Mouse (Mus musculus): ENCODE data around the gene Adgrl2. TPM values are rescaled to one million over a fixed set of nuclear protein-coding genes. Genes with fewer than 3 reads are reported as not detected.

The Adgrl2 gene
- polyA plus RNA-seq, 1 experiment: 6.6 TPM

DNA sequence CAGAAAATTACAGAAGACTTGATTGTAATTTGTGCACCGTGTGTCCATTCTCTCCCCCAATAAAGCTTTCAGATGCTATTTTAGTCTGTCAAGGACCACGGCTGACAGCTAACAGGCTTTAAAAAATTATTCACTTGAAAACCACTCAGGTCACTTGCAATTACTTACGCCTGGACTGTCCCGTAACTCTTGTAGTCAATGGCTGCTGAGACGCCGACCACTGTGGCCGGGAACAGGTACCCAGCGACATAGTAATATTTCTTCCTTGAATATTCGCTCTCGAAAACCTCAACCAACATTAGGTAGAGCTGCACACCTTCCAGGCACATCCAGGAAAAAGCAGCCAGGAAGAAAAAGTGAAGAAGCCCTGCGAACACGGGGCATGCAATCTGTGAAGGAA is 155.2 kb downstream of the Adgrl2 start:
- Histone ChIP-seq H3K4me3 (ENCODE audit: extremely low read depth, insufficient read depth, insufficient read length) (no peak overlapping the region), H3K27ac (ENCODE audit: insufficient read depth, low read length) (no peak overlapping the region), H3K36me3 (ENCODE audit: control insufficient read depth, insufficient read depth, low read length) (no peaks in the 10 kb centered on the region), H3K4me1 (ENCODE audit: control insufficient read depth, insufficient read depth, insufficient read length) (no peaks in the 10 kb centered on the region), H3K27me3 (ENCODE audit: control insufficient read depth, insufficient read depth, low read length) (no peaks in the 10 kb centered on the region)
- TF ChIP-seq CTCF (IDR thresholded peaks at IDR 0.05; ENCODE audit: extremely low read depth, insufficient read depth, insufficient read length, insufficient replicate concordance) (no peak), POLR2A (IDR thresholded peaks at IDR 0.05; ENCODE audit: low read depth, low read length) (no peak)
- no peak for DNase-seq (ENCODE audit: low read depth in 1 of 2, low spot score in 2 of 2)
- WGBS: 94% methylated on average over 12 of the region's 12 CpGs

GRCm38 (mm10) chr3:148833070-148833769 is 157.1 kb downstream of the Adgrl2 start:
- H3K4me3 ChIP-seq (ENCODE audit: extremely low read depth, insufficient read depth, insufficient read length): no peak overlapping the region
- H3K36me3 ChIP-seq (ENCODE audit: control insufficient read depth, insufficient read depth, low read length): no peaks in the 10 kb centered on the region
- H3K27ac ChIP-seq (ENCODE audit: insufficient read depth, low read length): no peak overlapping the region
- TF ChIP-seq CTCF (IDR thresholded peaks at IDR 0.05; ENCODE audit: extremely low read depth, insufficient read depth, insufficient read length, insufficient replicate concordance) (no peak), POLR2A (IDR thresholded peaks at IDR 0.05; ENCODE audit: low read depth, low read length) (no peak)
- DNase-seq (ENCODE audit: low read depth in 1 of 2, low spot score in 2 of 2): no peak
- WGBS: 93% methylated on average over 20 of the region's 20 CpGs
- H3K4me1 ChIP-seq (ENCODE audit: control insufficient read depth, insufficient read depth, insufficient read length): no peaks in the 10 kb centered on the region
- no peaks in the 10 kb centered on the region for H3K27me3 ChIP-seq (ENCODE audit: control insufficient read depth, insufficient read depth, low read length)

DNA sequence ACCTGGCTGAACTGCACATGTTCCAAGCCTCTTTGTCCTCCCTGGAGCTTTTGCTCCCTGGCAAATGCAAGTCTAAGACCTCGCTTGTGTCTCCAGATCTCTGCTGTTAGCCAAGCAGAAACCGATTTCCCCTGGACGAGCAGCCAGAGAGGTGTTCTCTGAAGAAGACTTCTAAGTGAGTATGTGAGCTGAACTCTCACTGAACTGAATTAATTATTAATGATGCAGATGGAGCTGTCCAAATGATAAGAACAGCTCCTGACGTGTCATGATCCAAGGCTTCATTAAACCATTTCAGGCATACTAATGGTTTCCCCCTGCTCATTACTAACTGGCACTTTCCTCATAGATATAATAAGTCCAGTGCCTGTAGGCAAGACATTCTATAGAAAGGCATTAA is 158.4 kb downstream of the Adgrl2 start:
- Histone ChIP-seq H3K36me3 (ENCODE audit: control insufficient read depth, insufficient read depth, low read length) (no peaks in the 10 kb centered on the region), H3K27ac (ENCODE audit: insufficient read depth, low read length) (no peak overlapping the region), H3K4me3 (ENCODE audit: extremely low read depth, insufficient read depth, insufficient read length) (no peak overlapping the region), H3K4me1 (ENCODE audit: control insufficient read depth, insufficient read depth, insufficient read length) (no peaks in the 10 kb centered on the region), H3K27me3 (ENCODE audit: control insufficient read depth, insufficient read depth, low read length) (no peaks in the 10 kb centered on the region)
- 92% methylated on average over 4 of the region's 4 CpGs for WGBS
- DNase-seq (ENCODE audit: low read depth in 1 of 2, low spot score in 2 of 2): no peak
- TF ChIP-seq CTCF (IDR thresholded peaks at IDR 0.05; ENCODE audit: extremely low read depth, insufficient read depth, insufficient read length, insufficient replicate concordance) (no peak), POLR2A (IDR thresholded peaks at IDR 0.05; ENCODE audit: low read depth, low read length) (no peak)

DNA sequence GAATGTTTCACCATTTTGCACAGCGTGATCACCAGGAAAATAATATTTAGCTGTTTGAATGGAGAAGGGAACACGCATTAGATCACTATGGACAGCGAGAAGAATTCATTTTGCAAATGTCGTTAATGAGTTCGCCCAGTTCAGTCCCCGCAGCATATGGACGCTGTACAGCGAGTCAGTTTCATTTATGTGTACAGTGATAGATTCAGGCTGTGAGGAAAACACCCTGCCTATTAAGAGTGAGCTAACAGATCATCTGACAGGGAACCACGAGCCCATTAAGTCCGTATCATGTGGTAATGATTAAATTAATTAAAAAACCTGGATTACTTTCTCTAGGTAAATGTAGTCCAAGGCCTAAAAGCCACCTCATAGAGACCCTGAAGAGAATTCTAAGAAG is 161.8 kb downstream of the Adgrl2 start:
- no peaks in the 10 kb centered on the region for H3K4me1 ChIP-seq (ENCODE audit: control insufficient read depth, insufficient read depth, insufficient read length)
- 96% methylated on average over 10 of the region's 10 CpGs for WGBS
- TF ChIP-seq POLR2A (IDR thresholded peaks at IDR 0.05; ENCODE audit: low read depth, low read length): no peak
- no peak for TF ChIP-seq CTCF (IDR thresholded peaks at IDR 0.05; ENCODE audit: extremely low read depth, insufficient read depth, insufficient read length, insufficient replicate concordance)
- no peak for DNase-seq (ENCODE audit: low read depth in 1 of 2, low spot score in 2 of 2)
- no peaks in the 10 kb centered on the region for H3K36me3 ChIP-seq (ENCODE audit: control insufficient read depth, insufficient read depth, low read length)
- H3K27ac ChIP-seq (ENCODE audit: insufficient read depth, low read length): no peak overlapping the region
- no peaks in the 10 kb centered on the region for H3K27me3 ChIP-seq (ENCODE audit: control insufficient read depth, insufficient read depth, low read length)
- no peak overlapping the region for H3K4me3 ChIP-seq (ENCODE audit: extremely low read depth, insufficient read depth, insufficient read length)

DNA sequence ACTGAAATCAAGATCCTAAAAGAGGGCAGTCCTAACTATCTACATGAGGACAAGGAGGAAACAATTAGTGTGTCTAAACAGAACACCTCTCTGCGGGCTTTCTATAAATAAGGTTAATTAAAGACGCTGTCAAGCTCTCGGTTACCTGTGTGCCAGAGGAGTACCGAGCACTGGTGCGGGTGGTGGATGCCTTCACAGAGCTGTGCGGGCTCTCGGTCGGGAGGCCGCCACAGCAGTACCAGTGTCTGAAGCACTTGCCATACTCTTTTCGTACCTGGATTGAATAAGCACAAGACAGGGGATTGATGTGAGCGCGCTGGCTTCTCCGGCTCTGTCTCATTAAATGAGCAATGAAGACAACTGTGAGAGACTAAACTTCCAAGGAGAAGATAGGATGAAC is 166.8 kb downstream of the Adgrl2 start:
- H3K36me3 ChIP-seq (ENCODE audit: control insufficient read depth, insufficient read depth, low read length): no peaks in the 10 kb centered on the region
- WGBS: 97% methylated on average over 13 of the region's 13 CpGs
- TF ChIP-seq POLR2A (IDR thresholded peaks at IDR 0.05; ENCODE audit: low read depth, low read length) (no peak), CTCF (IDR thresholded peaks at IDR 0.05; ENCODE audit: extremely low read depth, insufficient read depth, insufficient read length, insufficient replicate concordance) (no peak)

DNA sequence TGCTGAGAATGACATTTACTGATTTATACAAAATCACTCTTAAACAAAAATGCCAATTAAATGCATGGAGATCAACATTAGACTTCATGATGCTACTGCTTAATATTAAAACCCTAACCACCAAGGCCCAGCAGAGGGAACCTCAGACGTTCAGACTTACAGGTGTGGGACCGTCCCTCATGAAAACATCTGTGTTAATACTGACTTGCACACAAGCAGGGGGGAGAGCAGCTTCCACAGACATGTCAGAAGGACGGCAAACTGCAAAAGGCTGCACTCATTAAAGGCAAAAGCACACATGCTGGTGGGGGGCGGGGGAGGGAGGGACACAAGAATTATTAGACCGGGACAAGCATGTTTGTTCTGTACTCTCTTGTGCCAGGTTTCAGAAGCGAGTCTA is 168.7 kb downstream of the Adgrl2 start:
- Histone ChIP-seq H3K27ac (ENCODE audit: insufficient read depth, low read length) (no peak overlapping the region), H3K4me3 (ENCODE audit: extremely low read depth, insufficient read depth, insufficient read length) (no peak overlapping the region), H3K27me3 (ENCODE audit: control insufficient read depth, insufficient read depth, low read length) (no peaks in the 10 kb centered on the region), H3K36me3 (ENCODE audit: control insufficient read depth, insufficient read depth, low read length) (no peaks in the 10 kb centered on the region), H3K4me1 (ENCODE audit: control insufficient read depth, insufficient read depth, insufficient read length) (no peaks in the 10 kb centered on the region)
- DNase-seq (ENCODE audit: low read depth in 1 of 2, low spot score in 2 of 2): no peak
- WGBS: 92% methylated on average over 6 of the region's 6 CpGs
- TF ChIP-seq CTCF (IDR thresholded peaks at IDR 0.05; ENCODE audit: extremely low read depth, insufficient read depth, insufficient read length, insufficient replicate concordance): no peak
- no peak for TF ChIP-seq POLR2A (IDR thresholded peaks at IDR 0.05; ENCODE audit: low read depth, low read length)

More for the DNA sequence above, 166.8 kb downstream of the Adgrl2 start:
- no peaks in the 10 kb centered on the region for H3K27me3 ChIP-seq (ENCODE audit: control insufficient read depth, insufficient read depth, low read length)
- H3K4me1 ChIP-seq (ENCODE audit: control insufficient read depth, insufficient read depth, insufficient read length): no peaks in the 10 kb centered on the region
- H3K4me3 ChIP-seq (ENCODE audit: extremely low read depth, insufficient read depth, insufficient read length): no peak overlapping the region
- DNase-seq (ENCODE audit: low read depth in 1 of 2, low spot score in 2 of 2): no peak
- no peak overlapping the region for H3K27ac ChIP-seq (ENCODE audit: insufficient read depth, low read length)

GRCm38 (mm10) chr3:148819323-148820046 is 170.9 kb downstream of the Adgrl2 start:
- no peak overlapping the region for H3K27ac ChIP-seq (ENCODE audit: insufficient read depth, low read length)
- WGBS: 96% methylated on average over 33 of the region's 33 CpGs
- DNase-seq (ENCODE audit: low read depth in 1 of 2, low spot score in 2 of 2): no peak
- H3K4me1 ChIP-seq (ENCODE audit: control insufficient read depth, insufficient read depth, insufficient read length): no peaks in the 10 kb centered on the region
- H3K4me3 ChIP-seq (ENCODE audit: extremely low read depth, insufficient read depth, insufficient read length): no peak overlapping the region
- no peaks in the 10 kb centered on the region for H3K27me3 ChIP-seq (ENCODE audit: control insufficient read depth, insufficient read depth, low read length)
- TF ChIP-seq POLR2A (IDR thresholded peaks at IDR 0.05; ENCODE audit: low read depth, low read length) (no peak), CTCF (IDR thresholded peaks at IDR 0.05; ENCODE audit: extremely low read depth, insufficient read depth, insufficient read length, insufficient replicate concordance) (no peak)
- H3K36me3 ChIP-seq (ENCODE audit: control insufficient read depth, insufficient read depth, low read length): no peaks in the 10 kb centered on the region

All from spleen, adult 2 months (tissue).